Mouse (Mus musculus): Measurements from ENCODE around the gene Pced1b. TPM values are rescaled to one million over a fixed set of nuclear protein-coding genes. Genes with fewer than 3 reads are reported as not detected.
A peak's percentile ranks its signal among the peaks of the same experiment; 100 is the strongest.
"Not testable (repeated sequence)": the region's sequence is repeated elsewhere in the genome, so short reads cannot be mapped to it uniquely, and the experiment has no call there.

The Pced1b gene
- polyA plus RNA-seq, 1 experiment from 2014 or later, result 2.3 TPM

DNA sequence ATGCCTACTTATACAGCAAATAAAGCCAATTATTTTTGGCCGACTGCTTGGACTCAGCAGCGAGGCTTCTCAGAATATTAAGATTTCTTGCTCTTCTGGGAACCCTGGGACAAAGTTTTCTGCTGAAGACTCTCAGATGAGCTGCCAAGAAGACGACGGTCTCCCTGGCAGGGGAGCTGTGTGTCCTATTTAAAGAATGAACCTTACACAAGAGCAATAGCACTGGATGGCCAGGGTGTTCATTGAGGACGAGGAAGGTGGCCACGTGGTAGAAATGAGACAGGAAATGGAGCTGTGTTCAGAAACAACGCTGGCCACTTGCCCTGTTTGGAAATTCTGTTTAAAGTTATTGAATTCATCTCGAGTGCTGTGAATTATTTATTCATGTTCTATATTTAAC is 104.1 kb downstream of the Pced1b start:
- Histone ChIP-seq H3K27ac (replicated peaks) (no peak overlapping the region), H3K4me1 (no peaks in the 10 kb centered on the region), H3K4me3 (no peak overlapping the region), H3K27me3 (replicated peaks; ENCODE audit: low read depth, poor library complexity, severe bottlenecking) (no peaks in the 10 kb centered on the region), H3K36me3 (replicated peaks) (no peaks in the 10 kb centered on the region), H3K9me3 (no peaks in the 10 kb centered on the region)
- 85% methylated on average over 8 of the region's 8 CpGs for WGBS
- no peak for DNase-seq (ENCODE audit: low spot score)

- no peak overlapping the region for H3K4me3 ChIP-seq
- DNase-seq (ENCODE audit: low spot score), result no peak
- no peak overlapping the region for H3K27ac ChIP-seq (replicated peaks)
- H3K4me1 ChIP-seq, result no peaks in the 10 kb centered on the region
- H3K27me3 ChIP-seq (replicated peaks; ENCODE audit: low read depth, poor library complexity, severe bottlenecking), result no peaks in the 10 kb centered on the region
- 91% methylated on average over 5 of the region's 5 CpGs for WGBS
- no peaks in the 10 kb centered on the region for H3K9me3 ChIP-seq
- no peaks in the 10 kb centered on the region for H3K36me3 ChIP-seq (replicated peaks)
Observed at GRCm38 (mm10) chr15:97351681-97352080, 104.8 kb downstream of the Pced1b start.

GRCm38 (mm10) chr15:97355676-97356303 is 108.9 kb downstream of the Pced1b start:
- H3K9me3 ChIP-seq, result no peaks in the 10 kb centered on the region
- no peak for DNase-seq (ENCODE audit: low spot score)
- H3K4me1 ChIP-seq, result no peaks in the 10 kb centered on the region
- H3K27ac ChIP-seq (replicated peaks), result no peak overlapping the region
- no peaks in the 10 kb centered on the region for H3K27me3 ChIP-seq (replicated peaks; ENCODE audit: low read depth, poor library complexity, severe bottlenecking)
- H3K4me3 ChIP-seq, result no peak overlapping the region
- H3K36me3 ChIP-seq (replicated peaks), result no peaks in the 10 kb centered on the region
- whole genome bisulfite sequencing, result 86% methylated on average over 9 of the region's 9 CpGs

DNA sequence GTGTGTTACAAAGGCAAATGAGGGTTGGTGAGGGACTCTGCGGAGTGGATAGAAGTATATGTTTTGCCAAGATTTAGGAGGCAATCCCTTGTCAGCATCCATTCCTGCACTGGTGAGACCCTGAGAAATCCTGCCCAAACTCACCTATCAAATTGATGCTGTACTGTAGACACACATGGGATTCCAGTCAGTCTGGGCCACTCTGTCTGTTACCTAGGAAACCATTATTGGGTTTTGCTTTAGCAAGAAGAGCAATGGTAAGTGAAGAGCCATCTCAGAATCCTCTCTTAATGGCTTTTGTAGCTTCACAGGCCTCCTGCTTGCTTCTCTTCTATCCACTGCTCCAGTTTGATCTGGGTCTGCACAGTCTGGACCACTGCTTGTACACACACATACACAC is 110.1 kb downstream of the Pced1b start:
- DNase-seq (ENCODE audit: low spot score), result no peak
- H3K4me1 ChIP-seq, result 0 out of 2 replicates have a peak, but pooled peaks cover 10% of the 10 kb centered on the region

DNA sequence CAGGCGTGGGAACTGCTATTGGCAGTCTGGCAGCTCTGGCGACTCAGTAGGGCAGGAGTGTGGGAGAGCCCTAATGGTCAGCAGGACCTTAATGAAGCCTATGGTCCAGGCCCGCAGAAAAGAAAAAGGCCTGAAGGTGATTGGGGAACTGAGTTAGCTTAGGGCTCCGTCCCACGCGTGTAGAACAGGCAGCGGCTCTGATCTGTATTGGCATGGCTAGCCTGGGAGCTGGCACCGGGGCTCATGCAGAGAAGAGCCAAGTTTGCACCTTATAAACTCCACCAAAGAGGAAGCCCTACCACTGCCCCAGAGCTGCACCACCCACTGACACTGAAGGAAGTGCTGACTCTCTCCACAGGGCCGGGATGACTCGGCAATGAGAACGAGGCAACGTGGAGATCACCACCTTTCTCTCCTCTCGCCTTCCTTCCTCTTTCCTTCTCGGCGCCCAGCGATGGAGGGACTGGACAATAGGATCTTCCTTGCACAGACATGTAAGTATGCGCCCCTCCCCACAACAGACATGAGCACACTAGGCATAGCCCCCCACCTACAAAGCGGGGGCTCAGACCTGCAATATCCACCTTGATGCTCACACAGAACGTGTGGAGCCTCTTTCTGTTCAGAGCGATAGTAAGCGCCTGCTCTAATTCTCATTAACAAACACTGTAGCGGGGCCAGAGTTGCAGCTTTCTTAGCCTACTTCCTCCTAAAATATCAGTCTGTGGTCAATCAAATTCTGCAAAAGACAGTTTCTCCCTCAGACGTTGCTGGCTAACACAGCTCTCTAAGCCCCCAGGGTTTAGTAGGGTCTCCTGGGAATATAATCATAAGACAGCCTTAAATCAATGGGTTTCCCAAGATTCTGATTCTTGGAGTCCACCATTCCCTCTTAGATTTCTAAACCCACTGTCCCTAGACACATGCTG is 114.2 kb downstream of the Pced1b start:
- Histone ChIP-seq H3K27ac (replicated peaks) (peak overlapping the region; percentile 49; the same call in 1 of the 2 replicates), H3K27me3 (replicated peaks; ENCODE audit: low read depth, poor library complexity, severe bottlenecking) (no peaks in the 10 kb centered on the region), H3K4me3 (no peak overlapping the region), H3K9me3 (no peaks in the 10 kb centered on the region), H3K36me3 (replicated peaks) (no peaks in the 10 kb centered on the region), H3K4me1 (0 out of 2 replicates have a peak, but pooled peaks cover 13% of the 10 kb centered on the region)
- no peak for DNase-seq (ENCODE audit: low spot score)
- 84% methylated on average over 23 of the region's 23 CpGs for WGBS

More for the DNA sequence above, 110.1 kb downstream of the Pced1b start:
- Histone ChIP-seq H3K27ac (replicated peaks) (no peak overlapping the region), H3K36me3 (replicated peaks) (no peaks in the 10 kb centered on the region), H3K9me3 (no peaks in the 10 kb centered on the region), H3K27me3 (replicated peaks; ENCODE audit: low read depth, poor library complexity, severe bottlenecking) (no peaks in the 10 kb centered on the region), H3K4me3 (no peak overlapping the region)
- WGBS, result 94% methylated on average over 1 of the region's 1 CpGs

DNA sequence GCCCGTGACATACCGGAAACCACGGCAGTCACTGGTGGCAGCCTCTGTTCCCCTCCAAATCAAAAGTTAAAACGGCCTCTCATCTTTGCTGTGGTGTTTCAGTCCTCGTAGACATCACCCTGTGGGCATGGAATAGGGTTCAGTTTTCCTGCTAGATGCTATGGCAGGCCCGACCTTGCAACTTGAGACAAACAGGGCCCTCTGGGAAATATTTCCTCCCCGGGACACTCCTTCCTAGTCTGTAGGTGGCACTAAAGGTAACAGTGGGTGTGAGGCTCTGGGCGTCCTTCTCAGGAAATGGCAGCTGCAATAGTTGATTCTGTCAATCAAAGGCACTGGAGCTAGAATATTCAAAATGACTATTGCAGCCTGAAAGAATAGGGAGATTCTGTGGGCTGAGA is 114.9 kb downstream of the Pced1b start:
- Histone ChIP-seq H3K27ac (replicated peaks) (no peak overlapping the region), H3K36me3 (replicated peaks) (no peaks in the 10 kb centered on the region)
- WGBS, result 65% methylated on average over 8 of the region's 8 CpGs

GRCm38 (mm10) chr15:97364271-97364670 is 117.4 kb downstream of the Pced1b start:
- H3K27me3 ChIP-seq (replicated peaks; ENCODE audit: low read depth, poor library complexity, severe bottlenecking); H3K36me3 ChIP-seq (replicated peaks); H3K9me3 ChIP-seq; DNase-seq (ENCODE audit: low spot score); H3K27ac ChIP-seq (replicated peaks); H3K4me3 ChIP-seq: not testable (repeated sequence)
- H3K4me1 ChIP-seq, result 0 out of 2 replicates have a peak, but pooled peaks cover 13% of the 10 kb centered on the region
- WGBS, result 91% methylated on average over 3 of the region's 3 CpGs

More for the DNA sequence above, 114.9 kb downstream of the Pced1b start:
- Histone ChIP-seq H3K27me3 (replicated peaks; ENCODE audit: low read depth, poor library complexity, severe bottlenecking) (no peaks in the 10 kb centered on the region), H3K4me1 (0 out of 2 replicates have a peak, but pooled peaks cover 13% of the 10 kb centered on the region), H3K9me3 (no peaks in the 10 kb centered on the region), H3K4me3 (no peak overlapping the region)
- no peak for DNase-seq (ENCODE audit: low spot score)

DNA sequence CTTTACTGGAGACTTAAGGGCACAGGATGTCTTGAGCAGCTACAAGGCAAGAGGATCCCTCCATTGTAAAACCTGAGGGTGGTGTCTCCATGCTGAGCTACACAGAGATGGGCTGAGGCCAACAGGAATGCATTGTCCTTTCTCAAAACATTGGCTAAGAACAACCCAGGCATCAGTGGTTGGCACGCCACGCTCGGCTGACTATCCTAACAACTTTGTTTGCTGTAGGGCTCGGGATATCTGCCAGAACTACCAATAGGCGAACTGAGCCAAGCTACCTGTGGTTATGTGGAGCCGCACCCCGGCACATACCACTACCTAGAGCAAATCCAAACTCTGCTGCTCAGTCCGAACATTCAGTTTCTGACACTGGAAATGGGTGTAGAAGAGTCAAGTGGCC is 118.1 kb downstream of the Pced1b start:
- Histone ChIP-seq H3K4me3 (no peak overlapping the region), H3K4me1 (0 out of 2 replicates have a peak, but pooled peaks cover 13% of the 10 kb centered on the region), H3K9me3 (no peaks in the 10 kb centered on the region), H3K27ac (replicated peaks) (no peak overlapping the region), H3K27me3 (replicated peaks; ENCODE audit: low read depth, poor library complexity, severe bottlenecking) (no peaks in the 10 kb centered on the region), H3K36me3 (replicated peaks) (no peaks in the 10 kb centered on the region)
- DNase-seq (ENCODE audit: low spot score), result no peak
- WGBS, result 90% methylated on average over 8 of the region's 8 CpGs

- H3K36me3 ChIP-seq (replicated peaks), result no peaks in the 10 kb centered on the region
- peaks cover 8% of the 10 kb centered on the region for H3K4me1 ChIP-seq
- no peak overlapping the region for H3K4me3 ChIP-seq
- no peak overlapping the region for H3K27ac ChIP-seq (replicated peaks)
- H3K27me3 ChIP-seq (replicated peaks; ENCODE audit: low read depth, poor library complexity, severe bottlenecking), result no peaks in the 10 kb centered on the region
- no peaks in the 10 kb centered on the region for H3K9me3 ChIP-seq
- 89% methylated on average over 9 of the region's 9 CpGs for WGBS
- no peak for DNase-seq (ENCODE audit: low spot score)
Observed at GRCm38 (mm10) chr15:97368035-97368608, 121.2 kb downstream of the Pced1b start.

DNA sequence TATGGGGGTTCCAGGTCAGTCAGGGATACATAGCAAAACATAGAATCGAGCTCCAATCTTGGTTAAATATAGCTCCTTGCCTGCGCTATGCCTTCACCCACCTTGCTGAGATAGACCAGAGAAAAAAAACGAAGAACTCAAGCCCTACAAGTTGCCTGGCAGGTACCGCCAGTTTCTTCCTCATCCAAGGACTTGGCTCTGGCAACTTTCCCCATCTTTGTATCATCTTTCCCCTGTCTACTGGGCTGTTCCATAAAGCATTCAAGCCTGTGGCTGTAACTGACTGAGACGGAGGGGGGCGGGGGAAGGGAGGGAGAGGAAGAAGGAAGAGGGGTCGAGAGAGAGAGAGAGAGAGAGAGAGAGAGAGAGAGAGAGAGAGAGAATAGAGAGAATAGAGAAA is 121.7 kb downstream of the Pced1b start:
- no peak for DNase-seq (ENCODE audit: low spot score)
- Histone ChIP-seq H3K27ac (replicated peaks) (no peak overlapping the region), H3K4me1 (peaks cover 13% of the 10 kb centered on the region), H3K9me3 (no peaks in the 10 kb centered on the region), H3K4me3 (no peak overlapping the region), H3K27me3 (replicated peaks; ENCODE audit: low read depth, poor library complexity, severe bottlenecking) (no peaks in the 10 kb centered on the region), H3K36me3 (replicated peaks) (no peaks in the 10 kb centered on the region)
- 82% methylated on average over 7 of the region's 7 CpGs for WGBS

DNA sequence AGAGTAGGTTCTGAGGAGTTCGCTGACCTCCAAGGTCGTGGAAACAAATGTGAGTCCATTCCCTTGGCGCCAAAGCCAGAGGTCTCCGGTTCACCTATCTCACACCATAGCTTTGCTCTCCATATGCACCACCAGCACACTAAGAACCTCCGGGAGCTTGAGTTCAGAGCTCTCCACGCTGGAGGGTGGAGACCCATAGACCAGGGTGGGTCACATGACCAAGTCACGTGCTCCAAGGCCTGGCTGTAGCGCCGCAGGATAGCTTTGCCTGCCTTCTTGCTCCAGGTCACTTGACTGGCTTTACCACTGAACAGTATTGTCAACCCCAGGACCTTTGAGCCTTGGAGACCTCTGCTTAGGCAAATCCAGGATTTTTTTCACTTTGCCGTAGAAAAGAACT is 122.2 kb downstream of the Pced1b start:
- DNase-seq (ENCODE audit: low spot score), result no peak
- 83% methylated on average over 10 of the region's 10 CpGs for WGBS

GRCm38 (mm10) chr15:97370880-97371279 is 124.0 kb downstream of the Pced1b start:
- H3K27me3 ChIP-seq (replicated peaks; ENCODE audit: low read depth, poor library complexity, severe bottlenecking), result peaks cover 6% of the 10 kb centered on the region
- H3K27ac ChIP-seq (replicated peaks), result no peak overlapping the region
- H3K4me3 ChIP-seq, result no peak overlapping the region
- H3K4me1 ChIP-seq, result peaks cover 17% of the 10 kb centered on the region
- no peaks in the 10 kb centered on the region for H3K36me3 ChIP-seq (replicated peaks)
- DNase-seq (ENCODE audit: low spot score), result no peak
- no peaks in the 10 kb centered on the region for H3K9me3 ChIP-seq
- 92% methylated on average over 7 of the region's 7 CpGs for WGBS

More for the DNA sequence above, 122.2 kb downstream of the Pced1b start:
- H3K9me3 ChIP-seq, result no peaks in the 10 kb centered on the region
- no peak overlapping the region for H3K4me3 ChIP-seq
- H3K27me3 ChIP-seq (replicated peaks; ENCODE audit: low read depth, poor library complexity, severe bottlenecking), result no peaks in the 10 kb centered on the region
- H3K27ac ChIP-seq (replicated peaks), result no peak overlapping the region
- no peaks in the 10 kb centered on the region for H3K36me3 ChIP-seq (replicated peaks)
- peaks cover 17% of the 10 kb centered on the region for H3K4me1 ChIP-seq
